ENCODE assay signal across 21 mouse cellular contexts in the genomic region with DNA sequence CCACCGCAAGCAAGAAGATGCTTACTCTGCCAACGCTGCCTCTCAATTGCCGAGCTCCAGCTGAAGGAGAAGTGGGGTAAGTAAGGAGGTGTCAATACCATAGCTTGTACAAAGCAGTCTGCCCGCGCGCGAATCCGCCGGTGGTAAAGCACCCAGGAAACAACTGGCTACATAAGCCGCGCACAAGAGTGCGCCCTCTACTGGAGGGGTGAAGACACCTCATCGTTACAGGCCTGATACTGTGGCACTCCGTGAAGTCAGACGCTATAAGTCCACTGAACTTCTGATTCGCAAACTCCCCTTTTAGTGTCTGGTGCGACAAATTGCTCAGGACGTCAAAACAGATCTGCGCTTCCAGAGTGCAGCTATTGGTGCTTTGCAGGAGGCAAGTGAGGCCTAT. TPM values are rescaled to one million over a fixed set of nuclear protein-coding genes. Genes with fewer than 3 reads are reported as not detected.
DNase-seq lines count a peak whose midpoint lies in the region; ATAC-seq and TF ChIP-seq lines count a peak whose summit lies in the region.
"Had no signal": no experiment of that assay in that cellular context is flagged by ENCODE, and none has a peak within 500 bp of the region (broad histone marks: within the 10 kb centered on the region; RNA-seq: fewer than 3 reads in every experiment).

No protein-coding gene starts in this region.

- H3K4me3 ChIP-seq in intestine, postnatal 0 days (ENCODE audit: low read depth, low read length) = no peak overlapping the region
- no peak overlapping the region for H3K4me3 ChIP-seq in intestine, embryonic 16.5 days (ENCODE audit: low read length)
- H3K4me3 ChIP-seq in lung, embryonic 14.5 days (ENCODE audit: low read depth, low read length) = no peak overlapping the region
- no peak overlapping the region for H3K4me3 ChIP-seq in bone marrow, adult 2 months (replicated peaks; ENCODE audit: control insufficient read depth, low read depth, low read length)
- H3K4me3 ChIP-seq in forebrain, embryonic 16.5 days (replicated peaks; ENCODE audit: low read length) = no peak overlapping the region
- H3K4me3 ChIP-seq: forebrain, embryonic 12.5 days; heart, embryonic 13.5 days; limb, embryonic 12.5 days; stomach, embryonic 15.5 days had no signal

- 0 out of 2 replicates have a peak, but pooled peaks cover 3% of the 10 kb centered on the region for H3K9me3 ChIP-seq in intestine, postnatal 0 days (ENCODE audit: control insufficient read depth)
- no peaks in the 10 kb centered on the region for H3K9me3 ChIP-seq in intestine, embryonic 16.5 days (ENCODE audit: control insufficient read depth, low read length)
- no peaks in the 10 kb centered on the region for H3K9me3 ChIP-seq in lung, embryonic 14.5 days (ENCODE audit: low read depth, low read length)
- H3K9me3 ChIP-seq in forebrain, embryonic 16.5 days (ENCODE audit: control insufficient read depth, low read length) = no peaks in the 10 kb centered on the region
- H3K9me3 ChIP-seq: forebrain, embryonic 12.5 days; heart, embryonic 13.5 days; stomach, embryonic 15.5 days had no signal

- H3K27ac ChIP-seq in intestine, postnatal 0 days (ENCODE audit: low read depth, low read length) = no peak overlapping the region
- no peak overlapping the region for H3K27ac ChIP-seq in intestine, embryonic 16.5 days (ENCODE audit: low read length)
- H3K27ac ChIP-seq in lung, embryonic 14.5 days (ENCODE audit: low read depth) = no peak overlapping the region
- H3K27ac ChIP-seq in bone marrow, adult 2 months (ENCODE audit: control insufficient read depth, insufficient read depth, low read depth, low read length, poor library complexity) = no peak overlapping the region
- H3K27ac ChIP-seq in forebrain, embryonic 16.5 days (ENCODE audit: low read length) = no peak overlapping the region
- H3K27ac ChIP-seq: forebrain, embryonic 12.5 days; heart, embryonic 13.5 days; limb, embryonic 12.5 days; stomach, embryonic 15.5 days had no signal

- no peak for TF ChIP-seq POLR2A in bone marrow, adult 2 months (IDR thresholded peaks at IDR 0.05; ENCODE audit: borderline replicate concordance, control insufficient read depth, low read depth, low read length)

- no peak for ATAC-seq in intestine, postnatal 0 days
- ATAC-seq in intestine, embryonic 16.5 days = no peak
- ATAC-seq in lung, embryonic 14.5 days (ENCODE audit: insufficient read depth) = no peak
- no peak for ATAC-seq in forebrain, embryonic 16.5 days
- ATAC-seq: midbrain, embryonic 16.5 days had no signal

- no peak overlapping the region for H3K9ac ChIP-seq in intestine, postnatal 0 days (ENCODE audit: low read depth, low read length)
- H3K9ac ChIP-seq in intestine, embryonic 16.5 days (ENCODE audit: low read depth, low read length) = no peak overlapping the region
- no peak overlapping the region for H3K9ac ChIP-seq in lung, embryonic 14.5 days
- no peak overlapping the region for H3K9ac ChIP-seq in forebrain, embryonic 16.5 days (replicated peaks; ENCODE audit: low read depth, low read length)
- H3K9ac ChIP-seq: forebrain, embryonic 12.5 days; heart, embryonic 13.5 days; limb, embryonic 12.5 days; stomach, embryonic 15.5 days had no signal

- 76% methylated on average over 19 of the region's 19 CpGs for WGBS in intestine, postnatal 0 days
- WGBS in intestine, embryonic 16.5 days = 87% methylated on average over 19 of the region's 19 CpGs
- 80% methylated on average over 19 of the region's 19 CpGs for WGBS in lung, embryonic 14.5 days
- 88% methylated on average over 19 of the region's 19 CpGs for WGBS in bone marrow, adult 2 months
- WGBS in forebrain, embryonic 16.5 days = 93% methylated on average over 19 of the region's 19 CpGs

- no peaks in the 10 kb centered on the region for H3K36me3 ChIP-seq in intestine, postnatal 0 days (ENCODE audit: control insufficient read depth, insufficient read depth)
- no peaks in the 10 kb centered on the region for H3K36me3 ChIP-seq in intestine, embryonic 16.5 days (ENCODE audit: control insufficient read depth, insufficient read depth, low read length)
- H3K36me3 ChIP-seq in lung, embryonic 14.5 days (ENCODE audit: insufficient read depth) = no peaks in the 10 kb centered on the region
- no peaks in the 10 kb centered on the region for H3K36me3 ChIP-seq in forebrain, embryonic 16.5 days (ENCODE audit: control insufficient read depth, insufficient read depth)
- H3K36me3 ChIP-seq: forebrain, embryonic 12.5 days; heart, embryonic 13.5 days; limb, embryonic 12.5 days; stomach, embryonic 15.5 days had no signal

- no peaks in the 10 kb centered on the region for H3K4me1 ChIP-seq in intestine, postnatal 0 days (replicated peaks; ENCODE audit: control insufficient read depth, insufficient read depth, low read length)
- 0 out of 2 replicates have a peak, but pooled peaks cover 3% of the 10 kb centered on the region for H3K4me1 ChIP-seq in intestine, embryonic 16.5 days (ENCODE audit: control insufficient read depth, insufficient read depth, low read length)
- H3K4me1 ChIP-seq in lung, embryonic 14.5 days (ENCODE audit: insufficient read depth) = no peaks in the 10 kb centered on the region
- no peaks in the 10 kb centered on the region for H3K4me1 ChIP-seq in bone marrow, adult 2 months (ENCODE audit: control insufficient read depth, insufficient read depth, low read length)
- peaks cover 18% of the 10 kb centered on the region for H3K4me1 ChIP-seq in forebrain, embryonic 16.5 days (replicated peaks; ENCODE audit: control insufficient read depth, insufficient read depth, low read length)
- H3K4me1 ChIP-seq: stomach, embryonic 15.5 days had no signal

- H3K27me3 ChIP-seq in intestine, postnatal 0 days (replicated peaks; ENCODE audit: control insufficient read depth, insufficient read depth, low read length) = no peaks in the 10 kb centered on the region
- no peaks in the 10 kb centered on the region for H3K27me3 ChIP-seq in intestine, embryonic 16.5 days (replicated peaks; ENCODE audit: control insufficient read depth, insufficient read depth, low read length)
- no peaks in the 10 kb centered on the region for H3K27me3 ChIP-seq in lung, embryonic 14.5 days (ENCODE audit: insufficient read depth, low read length)
- H3K27me3 ChIP-seq in forebrain, embryonic 16.5 days (replicated peaks; ENCODE audit: control insufficient read depth, insufficient read depth, low read length) = no peaks in the 10 kb centered on the region
- H3K27me3 ChIP-seq: forebrain, embryonic 12.5 days; limb, embryonic 12.5 days; stomach, embryonic 15.5 days had no signal

- peak; percentile 47 for TF ChIP-seq CTCF in intestine, postnatal 0 days (IDR thresholded peaks at IDR 0.05; ENCODE audit: low read depth)
- peak; percentile 42; the same call in 1 of the 2 replicates for TF ChIP-seq CTCF in lung, embryonic 14.5 days (IDR thresholded peaks at IDR 0.05; ENCODE audit: low read depth)
- peak; percentile 28; the same call in 1 of the 2 replicates for TF ChIP-seq CTCF in bone marrow, adult 2 months (IDR thresholded peaks at IDR 0.05; ENCODE audit: control insufficient read depth, insufficient read depth, low read length)

- H3K4me2 ChIP-seq in intestine, postnatal 0 days (replicated peaks; ENCODE audit: low read depth) = no peak overlapping the region
- no peak overlapping the region for H3K4me2 ChIP-seq in intestine, embryonic 16.5 days (ENCODE audit: low read depth, low read length)
- no peak overlapping the region for H3K4me2 ChIP-seq in lung, embryonic 14.5 days
- H3K4me2 ChIP-seq in forebrain, embryonic 16.5 days (ENCODE audit: low read length) = no peak overlapping the region
- H3K4me2 ChIP-seq: forebrain, embryonic 12.5 days; heart, embryonic 13.5 days; limb, embryonic 12.5 days; stomach, embryonic 15.5 days had no signal

- DNase-seq in lung, embryonic 14.5 days = no peak
- DNase-seq in lung, postnatal 25 days (ENCODE audit: low spot score) = no peak
- peak; percentile 52 for DNase-seq in ES-CJ7 (ENCODE audit: low read depth, low spot score)
- no peak for DNase-seq in frontal cortex, postnatal 25 days (ENCODE audit: low spot score in 2 of 2)
- DNase-seq: cerebellum, postnatal 25 days; heart, postnatal 4 days; kidney, adult 9 months; right cerebral cortex, adult 18-20 months; spleen, adult 18-20 months; thymus, postnatal 14 days had no signal

RNA-seq across cellular contexts. Expression of a gene that starts 18.5 kb away (rescaled TPM):
- polyA plus RNA-seq in intestine, postnatal 0 days (2015; fragmentation: Nextera tagmentation; extraction: Ambion mirVana) = 1.1 and 1.5 TPM in 2 replicates
- 0.70 and 0.80 TPM in 2 replicates for polyA plus RNA-seq in intestine, embryonic 16.5 days (2015; fragmentation: Nextera tagmentation; extraction: Ambion mirVana)
- not detected in 2 replicates for polyA plus RNA-seq in lung, embryonic 14.5 days (2014; fragmentation: Nextera tagmentation; extraction: Ambion mirVana)
- not detected in 2 replicates for polyA plus RNA-seq in bone marrow, adult 2 months (2011; ENCODE audit: insufficient read depth, insufficient read length, low replicate concordance, missing spikeins)
- not detected in 2 replicates for polyA plus RNA-seq in forebrain, embryonic 16.5 days (2015; fragmentation: Nextera tagmentation; extraction: Ambion mirVana)
- polyA plus RNA-seq: C2C12; forebrain, embryonic 12.5 days; heart, embryonic 13.5 days; neural tube, embryonic 11.5 days had no signal

RNA-seq across cellular contexts. Expression of a gene that starts 41.0 kb away (rescaled TPM):
- polyA plus RNA-seq in intestine, postnatal 0 days (2015; fragmentation: Nextera tagmentation; extraction: Ambion mirVana) = 17.0 and 18.8 TPM in 2 replicates
- polyA plus RNA-seq in intestine, embryonic 16.5 days (2015; fragmentation: Nextera tagmentation; extraction: Ambion mirVana) = 19.9 and 21.0 TPM in 2 replicates
- polyA plus RNA-seq in lung, embryonic 14.5 days (2014; fragmentation: Nextera tagmentation; extraction: Ambion mirVana) = 21.5 and 22.0 TPM in 2 replicates
- polyA plus RNA-seq in bone marrow, adult 2 months (2011; ENCODE audit: insufficient read depth, insufficient read length, low replicate concordance, missing spikeins) = 13.2 and 25.2 TPM in 2 replicates
- 15.6 and 17.7 TPM in 2 replicates for polyA plus RNA-seq in forebrain, embryonic 16.5 days (2015; fragmentation: Nextera tagmentation; extraction: Ambion mirVana)
